Mouse (Mus musculus) neural tube, embryonic 12.5 days (tissue): Measurements from ENCODE around the gene Eif4a3. TPM values are rescaled to one million over a fixed set of nuclear protein-coding genes. Genes with fewer than 3 reads are reported as not detected.

Source experiments
- ATAC-seq: fragments of 200-750 bp; cut with Nextera tagmentation; 2 replicates; pipeline ENCODE4 v1.8.0; 2017; ENCODE audit warnings: low read depth, mild to moderate bottlenecking, moderate TSS enrichment, moderate library complexity; ENCODE audit not compliant: low FRiP score
- H3K27ac ChIP-seq: fragments of 300-500 bp; sonication (generic); 2 replicates; pipeline ENCODE4 v1.5.1; 2016
- H3K27me3 ChIP-seq: fragments of 300-500 bp; sonication (generic); replicated peaks from 2 replicates; pipeline ENCODE4 v1.6.1; 2016; ENCODE audit warnings: mild to moderate bottlenecking
- H3K36me3 ChIP-seq: fragments of 300-500 bp; sonication (generic); 2 replicates; pipeline ENCODE4 v1.6.1; 2016; ENCODE audit warnings: mild to moderate bottlenecking
- H3K4me1 ChIP-seq: fragments of 300-500 bp; sonication (generic); 2 replicates; pipeline ENCODE4 v1.6.1; 2016
- H3K4me2 ChIP-seq: fragments of 300-500 bp; sonication (generic); replicated peaks from 2 replicates; pipeline ENCODE4 v1.6.1; 2016; ENCODE audit warnings: mild to moderate bottlenecking
- H3K4me3 ChIP-seq: fragments of 300-500 bp; sonication (generic); 2 replicates; pipeline ENCODE4 v1.5.1; 2016
- H3K9ac ChIP-seq: fragments of 300-500 bp; sonication (generic); 2 replicates; pipeline ENCODE4 v1.6.1; 2016; ENCODE audit warnings: mild to moderate bottlenecking
- H3K9me3 ChIP-seq: fragments of 300-500 bp; sonication (generic); 2 replicates; pipeline ENCODE4 v1.6.1; 2016; ENCODE audit warnings: mild to moderate bottlenecking
- whole genome bisulfite sequencing: fragments of 180-500 bp; shearing (Covaris S2); methylation state at CpG from one replicate; pipeline ENCODE4 v1.1.7; 2016; 5-methylcytosine and 5-hydroxymethylcytosine counted together
- polyA plus RNA-seq: library from polyadenylated mRNA; unstranded; fragments of >200 nt; fragmentation: Nextera tagmentation; extraction: Ambion mirVana; gene quantifications from 2 replicates; pipeline ENCODE4 v1.2.1, GENCODE M21; 2016

The Eif4a3 gene
- 311 and 324 TPM in 2 replicates for polyA plus RNA-seq

DNA sequence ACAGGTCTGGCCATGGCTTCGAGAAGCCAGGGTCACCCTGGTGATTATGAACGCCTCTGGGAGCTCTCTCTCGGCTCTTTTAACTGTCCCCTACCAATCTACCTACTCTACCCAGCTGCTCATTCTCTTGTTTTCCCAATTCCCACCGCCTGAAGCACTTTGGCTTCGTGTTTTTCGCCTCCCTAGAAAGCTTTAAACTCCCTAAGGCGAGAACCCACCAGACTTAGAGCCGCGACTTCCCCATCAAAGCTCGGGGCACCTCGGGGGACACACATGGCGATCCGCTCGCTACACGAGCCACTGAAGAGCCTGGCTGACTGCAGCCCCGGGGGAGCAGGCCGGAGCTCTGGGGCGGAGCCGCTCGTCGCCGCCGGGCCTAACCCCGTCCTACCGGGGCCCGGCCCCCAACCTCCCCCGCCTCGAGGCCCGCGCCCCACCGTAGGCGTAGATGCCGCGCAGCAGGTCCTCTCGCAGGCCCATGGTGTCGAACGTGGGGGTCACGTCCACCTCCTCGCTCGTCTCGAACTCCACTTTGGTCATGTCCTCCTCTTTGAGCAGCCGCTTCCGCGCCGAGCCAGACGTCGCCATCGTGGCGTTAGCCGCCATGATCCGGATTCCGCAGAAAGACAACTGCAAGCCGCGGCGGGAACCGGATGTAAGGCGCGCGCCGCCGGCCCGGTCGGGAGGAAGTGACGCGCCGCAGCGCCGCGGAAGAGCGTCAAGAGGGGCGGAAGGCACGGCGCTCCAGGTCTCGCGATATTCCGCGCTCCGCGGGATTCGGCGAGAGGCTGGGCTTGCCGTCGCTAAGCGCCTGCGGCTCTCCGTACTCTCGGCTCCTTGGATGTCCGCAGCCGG lies at the start of gene Eif4a3:
TSS of gene Eif4a3 (minus strand) at position 699 of the 855 bp plus-strand sequence.
- H3K27ac ChIP-seq, result peak within 1 kb of the TSS; percentile 94
- peak within 1 kb of the TSS; percentile 96 for H3K4me3 ChIP-seq
- under 1% methylated on average over 89 of the region's 89 CpGs for WGBS
- peaks cover 25% of the 10 kb centered on the region for H3K4me1 ChIP-seq
- peak within 1 kb of the TSS; percentile 93 for H3K4me2 ChIP-seq
- H3K9me3 ChIP-seq, result no peaks in the 10 kb centered on the region
- 0 out of 2 replicates have a peak, but pooled peaks cover 4% of the 10 kb centered on the region for H3K27me3 ChIP-seq
- peaks cover 37% of the 10 kb centered on the region for H3K36me3 ChIP-seq
- H3K9ac ChIP-seq, result peak within 1 kb of the TSS; percentile 98
- ATAC-seq, result peak; percentile 95

DNA sequence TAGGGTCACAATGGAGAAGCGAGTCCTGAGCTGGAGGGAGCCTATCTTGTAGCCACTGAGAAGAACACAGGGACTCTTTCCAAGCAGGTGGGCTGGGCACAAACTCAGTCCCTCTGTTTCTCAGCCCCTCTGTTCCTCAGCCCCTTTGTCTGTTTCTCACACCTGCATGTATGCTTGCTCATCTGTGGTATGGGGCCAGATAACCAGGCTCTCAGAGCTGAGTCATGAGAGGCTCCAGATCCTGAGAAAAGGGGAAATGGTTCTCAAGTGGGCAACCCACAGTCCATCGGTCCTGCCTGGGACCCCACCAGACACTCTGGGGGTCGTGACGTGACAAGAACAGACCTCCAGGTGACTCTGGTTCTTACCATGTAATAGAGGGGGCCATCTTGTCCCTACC lies 47.2 kb upstream of the Eif4a3 start:
- Histone ChIP-seq H3K4me3 (no peak overlapping the region), H3K27me3 (no peaks in the 10 kb centered on the region), H3K4me1 (no peaks in the 10 kb centered on the region), H3K4me2 (no peak overlapping the region), H3K27ac (no peak overlapping the region), H3K9me3 (no peaks in the 10 kb centered on the region), H3K9ac (no peak overlapping the region), H3K36me3 (no peaks in the 10 kb centered on the region)
- ATAC-seq, result no peak
- WGBS, result 93% methylated on average over 4 of the region's 4 CpGs

DNA sequence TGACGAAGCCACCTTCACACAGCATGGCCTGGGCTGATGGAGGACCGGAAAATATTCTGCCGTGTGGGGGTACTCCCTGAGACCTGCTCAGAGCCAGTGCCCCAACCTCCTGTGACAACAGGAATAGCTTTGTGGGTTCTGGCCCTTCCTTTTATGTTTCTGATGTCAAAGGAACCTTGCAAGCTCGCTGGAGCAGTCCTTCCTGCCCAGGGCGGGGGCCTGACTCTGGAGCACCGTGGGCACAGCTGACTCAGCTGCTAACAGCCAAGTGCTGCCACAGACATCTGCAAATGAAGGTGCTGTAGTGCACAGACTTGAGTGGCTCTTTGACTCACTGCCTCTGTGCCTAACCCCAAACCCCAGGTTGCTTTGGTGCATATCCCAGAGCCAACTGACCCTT lies 45.0 kb upstream of the Eif4a3 start:
- H3K9ac ChIP-seq, result no peak overlapping the region
- H3K36me3 ChIP-seq, result no peaks in the 10 kb centered on the region
- no peak overlapping the region for H3K4me3 ChIP-seq
- H3K27ac ChIP-seq, result no peak overlapping the region
- H3K4me1 ChIP-seq, result no peaks in the 10 kb centered on the region
- no peaks in the 10 kb centered on the region for H3K9me3 ChIP-seq
- H3K27me3 ChIP-seq, result no peaks in the 10 kb centered on the region
- WGBS, result 78% methylated on average over 6 of the region's 6 CpGs
- ATAC-seq, result no peak
- no peak overlapping the region for H3K4me2 ChIP-seq

DNA sequence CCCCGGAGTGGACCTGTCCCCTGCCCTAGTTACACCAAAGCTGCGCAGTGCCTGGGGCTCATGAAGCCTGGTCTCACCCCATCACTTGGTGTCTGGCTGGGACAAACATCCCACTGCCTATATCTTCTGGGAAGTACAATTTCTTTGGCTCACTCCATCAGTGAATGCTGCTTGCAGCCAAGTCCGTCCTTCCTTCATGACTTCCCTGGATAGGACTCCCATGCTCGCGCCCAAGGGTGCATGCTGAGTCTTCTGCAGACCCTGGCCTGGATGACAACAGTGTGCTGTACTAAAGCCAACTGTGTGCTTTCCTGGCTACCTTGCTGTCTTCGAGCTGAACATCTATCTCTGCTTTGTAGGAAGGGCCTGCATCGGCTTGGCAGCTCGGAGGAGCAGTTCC lies 44.3 kb upstream of the Eif4a3 start:
- no peak overlapping the region for H3K9ac ChIP-seq
- H3K9me3 ChIP-seq, result no peaks in the 10 kb centered on the region
- H3K36me3 ChIP-seq, result no peaks in the 10 kb centered on the region
- 87% methylated on average over 8 of the region's 8 CpGs for WGBS
- no peak overlapping the region for H3K4me3 ChIP-seq
- no peak for ATAC-seq
- no peak overlapping the region for H3K4me2 ChIP-seq
- no peaks in the 10 kb centered on the region for H3K27me3 ChIP-seq
- no peaks in the 10 kb centered on the region for H3K4me1 ChIP-seq
- no peak overlapping the region for H3K27ac ChIP-seq

- Histone ChIP-seq H3K9ac (no peak overlapping the region), H3K27me3 (no peaks in the 10 kb centered on the region), H3K4me2 (no peak overlapping the region), H3K4me1 (no peaks in the 10 kb centered on the region), H3K36me3 (no peaks in the 10 kb centered on the region), H3K4me3 (no peak overlapping the region), H3K9me3 (no peaks in the 10 kb centered on the region), H3K27ac (no peak overlapping the region)
- no peak for ATAC-seq
- WGBS, result 8% methylated on average over 5 of the region's 5 CpGs
Observed at GRCm38 (mm10) chr11:119339637-119340036, 39.7 kb upstream of the Eif4a3 start.

- H3K36me3 ChIP-seq, result no peaks in the 10 kb centered on the region
- H3K4me2 ChIP-seq, result no peak overlapping the region
- H3K9me3 ChIP-seq, result no peaks in the 10 kb centered on the region
- 60% methylated on average over 5 of the region's 5 CpGs for WGBS
- H3K27me3 ChIP-seq, result no peaks in the 10 kb centered on the region
- H3K4me3 ChIP-seq, result no peak overlapping the region
- H3K27ac ChIP-seq, result no peak overlapping the region
- ATAC-seq, result no peak
- no peaks in the 10 kb centered on the region for H3K4me1 ChIP-seq
- H3K9ac ChIP-seq, result no peak overlapping the region
Observed at GRCm38 (mm10) chr11:119339179-119339578, 39.3 kb upstream of the Eif4a3 start.

DNA sequence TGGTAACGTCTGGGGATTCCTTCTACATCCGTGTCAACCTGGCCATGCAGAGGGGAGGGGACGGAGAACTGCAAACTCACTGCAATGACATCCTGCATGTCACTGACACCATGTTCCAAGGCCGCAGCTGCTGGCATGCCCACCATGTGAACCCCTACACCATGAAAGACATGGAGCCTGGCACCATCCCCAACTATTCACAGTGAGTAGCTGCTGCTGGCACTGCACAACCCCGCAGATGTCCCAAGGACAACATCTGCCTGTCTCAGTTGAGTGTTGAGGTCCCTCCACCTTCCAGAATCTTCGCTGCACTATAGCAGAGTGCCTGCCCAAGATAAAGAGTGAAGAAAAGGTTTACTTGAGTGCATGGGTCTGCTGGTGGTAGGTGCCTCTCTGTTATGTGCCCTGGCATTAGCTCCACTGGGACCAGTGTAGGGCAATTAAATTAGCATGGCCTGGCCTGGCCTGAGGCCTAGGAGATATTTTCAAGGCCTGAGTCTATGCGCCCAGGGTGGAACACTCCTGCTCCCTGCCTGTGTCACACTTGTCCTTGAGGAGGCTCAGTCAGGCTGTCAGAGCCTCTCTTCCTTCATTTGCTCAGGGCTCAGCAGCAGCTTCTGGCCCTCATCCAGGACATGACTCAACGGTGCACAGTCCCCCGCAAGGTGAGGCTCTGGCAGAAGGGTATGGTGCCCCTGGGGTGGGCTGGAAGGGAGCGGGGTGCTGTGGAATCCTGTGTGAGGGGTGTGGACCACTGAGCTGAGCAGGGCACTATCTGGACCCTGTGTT lies 38.6 kb upstream of the Eif4a3 start:
- WGBS, result 90% methylated on average over 10 of the region's 10 CpGs
- no peaks in the 10 kb centered on the region for H3K9me3 ChIP-seq
- H3K4me2 ChIP-seq, result no peak overlapping the region
- H3K9ac ChIP-seq, result no peak overlapping the region
- H3K27me3 ChIP-seq, result no peaks in the 10 kb centered on the region
- H3K36me3 ChIP-seq, result no peaks in the 10 kb centered on the region
- no peak overlapping the region for H3K27ac ChIP-seq
- H3K4me3 ChIP-seq, result no peak overlapping the region
- ATAC-seq, result no peak
- H3K4me1 ChIP-seq, result no peaks in the 10 kb centered on the region

GRCm38 (mm10) chr11:119331970-119332369 lies 32.1 kb upstream of the Eif4a3 start:
- Histone ChIP-seq H3K27ac (no peak overlapping the region), H3K4me1 (no peaks in the 10 kb centered on the region), H3K4me3 (no peak overlapping the region), H3K4me2 (no peak overlapping the region), H3K27me3 (no peaks in the 10 kb centered on the region), H3K9ac (no peak overlapping the region), H3K36me3 (no peaks in the 10 kb centered on the region), H3K9me3 (no peaks in the 10 kb centered on the region)
- WGBS, result 48% methylated on average over 3 of the region's 3 CpGs
- no peak for ATAC-seq

GRCm38 (mm10) chr11:119330592-119330991 lies 30.7 kb upstream of the Eif4a3 start:
- Histone ChIP-seq H3K4me2 (no peak overlapping the region), H3K9me3 (no peaks in the 10 kb centered on the region), H3K9ac (no peak overlapping the region), H3K27ac (no peak overlapping the region), H3K36me3 (no peaks in the 10 kb centered on the region), H3K4me3 (no peak overlapping the region), H3K27me3 (no peaks in the 10 kb centered on the region), H3K4me1 (no peaks in the 10 kb centered on the region)
- 65% methylated on average over 4 of the region's 4 CpGs for WGBS
- no peak for ATAC-seq

DNA sequence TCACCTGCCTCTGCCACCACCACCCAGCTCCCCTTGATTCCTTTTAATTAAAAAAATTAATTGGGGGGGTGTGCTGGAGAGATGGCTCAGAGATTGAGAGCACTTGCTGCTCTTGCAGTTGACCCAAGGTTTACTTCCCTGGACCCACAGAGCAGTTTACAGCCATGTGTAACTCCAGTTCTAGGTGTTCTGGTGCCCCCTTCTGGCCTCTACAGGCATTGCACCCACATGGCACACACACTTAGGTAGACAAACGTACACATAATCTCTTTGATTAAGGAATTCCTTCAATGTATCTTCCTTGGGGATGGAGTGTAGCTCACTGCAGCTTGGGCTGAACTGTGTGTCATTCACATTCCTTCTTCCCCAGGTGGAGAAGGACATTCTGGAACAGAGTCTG lies 25.2 kb upstream of the Eif4a3 start:
- Histone ChIP-seq H3K36me3 (no peaks in the 10 kb centered on the region), H3K27ac (no peak overlapping the region), H3K9me3 (0 out of 2 replicates have a peak, but pooled peaks cover 3% of the 10 kb centered on the region), H3K4me3 (no peak overlapping the region), H3K27me3 (0 out of 2 replicates have a peak, but pooled peaks cover 3% of the 10 kb centered on the region), H3K9ac (no peak overlapping the region), H3K4me2 (no peak overlapping the region), H3K4me1 (no peaks in the 10 kb centered on the region)
- 88% methylated on average over 1 of the region's 1 CpGs for WGBS
- ATAC-seq, result no peak

DNA sequence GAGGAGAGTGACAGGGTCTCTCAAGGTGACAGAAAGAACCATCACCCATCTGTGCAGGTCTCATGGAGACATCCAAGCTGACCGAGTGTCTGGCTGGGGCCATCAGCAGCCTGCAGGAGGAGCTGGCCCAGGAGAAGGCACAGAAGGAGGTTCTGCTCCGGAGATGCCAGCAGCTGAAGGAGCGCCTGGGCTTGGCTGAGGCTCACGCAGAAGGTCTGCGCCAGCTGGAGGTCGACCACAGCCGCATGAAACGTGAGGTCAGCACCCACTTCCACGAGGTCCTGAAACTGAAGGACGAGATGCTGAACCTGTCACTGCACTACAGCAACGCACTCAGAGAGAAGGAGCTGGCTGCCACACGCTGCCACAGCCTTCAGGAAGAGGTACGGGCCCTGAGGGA lies 22.6 kb upstream of the Eif4a3 start:
- no peaks in the 10 kb centered on the region for H3K4me1 ChIP-seq
- WGBS, result 77% methylated on average over 13 of the region's 13 CpGs
- no peak overlapping the region for H3K4me2 ChIP-seq
- no peak for ATAC-seq
- no peak overlapping the region for H3K4me3 ChIP-seq
- no peak overlapping the region for H3K27ac ChIP-seq
- 0 out of 2 replicates have a peak, but pooled peaks cover 3% of the 10 kb centered on the region for H3K27me3 ChIP-seq
- no peak overlapping the region for H3K9ac ChIP-seq
- no peaks in the 10 kb centered on the region for H3K36me3 ChIP-seq
- 0 out of 2 replicates have a peak, but pooled peaks cover 3% of the 10 kb centered on the region for H3K9me3 ChIP-seq

GRCm38 (mm10) chr11:119316720-119317119 lies 16.8 kb upstream of the Eif4a3 start:
- Histone ChIP-seq H3K4me2 (no peak overlapping the region), H3K9ac (no peak overlapping the region), H3K9me3 (no peaks in the 10 kb centered on the region), H3K36me3 (no peaks in the 10 kb centered on the region), H3K27ac (no peak overlapping the region), H3K27me3 (no peaks in the 10 kb centered on the region), H3K4me1 (no peaks in the 10 kb centered on the region), H3K4me3 (no peak overlapping the region)
- 91% methylated on average over 4 of the region's 4 CpGs for WGBS
- no peak for ATAC-seq
